Mouse (Mus musculus) liver, embryonic 14.5 days (tissue): Measurements from ENCODE around the gene Ppp1r32.

Experiments
- CTCF ChIP-seq: IDR thresholded peaks from 2 replicates; pipeline ENCODE4 v1.5.1; 2016; ENCODE audit warnings: antibody characterized with exemption, low read depth, control low read depth
- EP300 ChIP-seq: IDR thresholded peaks from 2 replicates; pipeline ENCODE4 v1.6.1; 2016; ENCODE audit warnings: antibody characterized with exemption, low read depth

DNA sequence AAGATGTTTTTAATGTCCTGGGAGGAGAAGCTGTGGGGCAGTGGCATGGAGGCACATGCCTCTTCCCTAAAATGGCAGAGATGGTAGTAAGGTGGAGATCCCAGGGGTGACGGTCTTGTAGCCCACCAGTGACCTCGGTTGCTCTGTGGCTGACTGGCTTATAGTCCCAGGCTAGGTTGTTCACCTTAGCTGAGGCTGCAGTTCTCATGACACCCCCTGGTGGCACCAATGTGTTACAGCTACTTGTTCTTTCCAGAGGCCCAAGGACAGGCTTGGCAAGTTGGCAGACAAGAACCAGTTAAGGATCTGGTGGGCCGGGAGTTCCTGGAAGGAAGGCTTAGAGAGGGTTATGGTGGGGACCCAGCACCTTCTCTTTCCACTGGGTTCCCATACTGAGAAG lies 46.8 kb downstream of the Ppp1r32 start:
- TF ChIP-seq EP300: no peak
- TF ChIP-seq CTCF: peak; percentile 88
